Mouse (Mus musculus) left cerebral cortex, postnatal 4 days (tissue): ENCODE data around the gene Olfr1192-ps1. TPM values are rescaled to one million over a fixed set of nuclear protein-coding genes. Genes with fewer than 3 reads are reported as not detected.
"Not testable (repeated sequence)": the region's sequence is repeated elsewhere in the genome, so short reads cannot be mapped to it uniquely, and the experiment has no call there.

Source experiments
- DNase-seq: peaks from one replicate; pipeline ENCODE4 v3.0.0-alpha.2; 2022
- intact Hi-C: fragments of 180-260 bp; cut with DNase I; formaldehyde crosslinking; loops from one replicate; pipeline ENCODE4 v1.15.1; 2025
- total RNA-seq, 2 experiments: library from RNA; stranded (reverse); gene quantifications; 2 replicates each; pipeline ENCODE4 v1.2.3; 2021

The Olfr1192-ps1 gene
- not detected for total RNA-seq

DNA sequence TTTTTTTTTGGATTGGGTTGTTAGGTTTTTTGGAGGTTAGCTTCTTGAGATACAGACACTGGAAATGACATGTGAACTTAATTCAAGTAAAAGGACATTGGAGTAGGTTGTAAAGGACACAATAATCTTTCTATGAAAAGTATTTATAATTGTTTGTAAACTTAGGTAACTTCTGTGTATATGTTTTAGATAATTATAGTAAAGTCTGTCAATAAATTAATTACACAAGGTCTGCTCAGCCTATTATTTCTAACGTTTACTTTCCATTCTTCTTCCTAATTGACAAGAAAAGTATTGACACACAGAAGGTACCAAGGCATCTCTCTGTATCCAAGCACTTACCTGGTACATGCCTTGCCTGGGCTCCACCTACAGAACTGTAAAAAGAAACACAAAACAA lies at the start of gene Olfr1192-ps1:
Gene Olfr1192-ps1, plus strand, starts transcription at position 301 of the 400 bp plus-strand sequence.
- intact Hi-C loops, result no loop called here
- DNase-seq, result no peak

DNA sequence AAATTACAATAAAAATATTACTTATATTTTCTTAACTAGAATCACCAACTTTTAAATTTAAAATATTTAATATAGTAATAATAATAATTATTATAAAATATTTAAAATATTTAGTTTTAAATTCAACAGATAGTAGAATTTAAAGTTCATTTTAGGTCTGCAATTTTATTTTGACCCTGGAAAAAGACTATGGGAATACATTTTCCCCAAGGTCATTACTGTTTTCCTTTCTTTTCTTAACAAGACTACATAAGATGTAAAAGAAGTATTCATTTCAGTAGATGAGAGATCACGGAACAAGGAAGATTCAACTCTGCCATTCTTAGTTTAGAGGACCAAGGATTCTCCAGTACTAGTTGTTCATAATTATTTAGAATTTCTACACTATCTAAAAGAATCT lies 8.1 kb upstream of the Olfr1192-ps1 start, which contains the start of gene Olfr1191-ps1:
Gene Olfr1191-ps1, plus strand, starts transcription at position 301 of the 400 bp plus-strand sequence.
- intact Hi-C loops, DNase-seq: not testable (repeated sequence)

DNA sequence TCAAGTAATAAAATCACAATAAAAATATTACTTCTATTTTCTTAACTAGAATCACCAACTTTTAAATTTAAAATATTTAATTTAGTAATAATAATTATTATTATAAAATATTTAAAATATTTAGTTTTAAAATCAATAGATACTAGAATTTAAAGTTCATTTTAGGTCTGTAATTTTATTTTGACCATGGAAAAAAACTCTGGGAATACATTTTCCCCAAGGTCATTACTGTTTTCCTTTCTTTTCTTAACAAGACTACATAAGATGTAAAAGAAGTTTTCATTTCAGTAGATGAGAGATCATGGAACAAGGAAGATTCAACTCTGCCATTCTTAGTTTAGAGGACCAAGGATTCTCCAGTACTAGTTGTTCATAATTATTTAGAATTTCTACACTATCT lies 27.0 kb downstream of the Olfr1192-ps1 start, which contains the start of gene Olfr1193:
Gene Olfr1193, plus strand, starts transcription at position 301 of the 400 bp plus-strand sequence.
- DNase-seq, intact Hi-C loops: not testable (repeated sequence)

DNA sequence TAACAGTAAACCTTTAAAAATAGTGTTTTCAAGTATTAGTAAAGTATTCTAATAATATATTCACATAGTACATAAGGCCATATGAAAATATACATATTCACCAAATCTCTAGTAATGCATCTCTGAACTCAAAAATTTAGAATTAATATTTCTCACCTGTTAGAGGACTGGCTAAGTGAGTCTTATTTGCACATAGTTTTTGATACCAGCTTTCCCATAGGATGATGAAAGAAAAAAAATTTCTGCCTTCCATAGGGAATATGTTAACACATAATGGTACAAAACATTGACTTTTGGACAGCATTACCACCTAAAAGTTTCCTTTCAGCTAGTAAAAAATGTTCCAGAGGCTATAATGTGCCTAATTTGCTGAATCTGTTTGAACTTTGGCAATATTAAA lies 40.8 kb downstream of the Olfr1192-ps1 start, which contains the start of gene Olfr1195:
Gene Olfr1195, minus strand, starts transcription at position 101 of the 400 bp plus-strand sequence.
- intact Hi-C loops, result no loop called here
- no peak for DNase-seq

DNA sequence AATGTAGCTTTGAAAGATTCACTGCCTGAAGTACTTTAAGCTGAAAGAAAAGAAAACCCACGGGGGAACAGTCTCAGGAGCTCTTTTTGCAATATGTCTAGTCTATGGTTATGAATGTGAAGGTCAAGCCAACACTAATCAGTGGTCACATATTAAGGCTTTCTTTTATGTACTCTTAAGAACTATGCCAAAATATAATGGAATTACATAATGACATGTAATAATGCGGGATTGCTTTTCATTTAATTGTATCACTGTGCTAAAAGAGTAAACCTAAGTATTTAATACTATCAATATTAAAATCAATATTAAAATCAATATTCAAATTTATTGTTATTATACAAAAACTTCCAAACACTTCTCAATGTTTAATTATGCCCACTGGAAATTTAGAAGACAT lies 56.2 kb downstream of the Olfr1192-ps1 start, which contains the start of gene Olfr1196:
Gene Olfr1196, minus strand, starts transcription at position 101 of the 400 bp plus-strand sequence.
- DNase-seq, result no peak
- intact Hi-C loops, result no loop called here

Other genes with a start within 250 kb of the Olfr1192-ps1 start
- not detected for gene Olfr1179, start 242.1 kb upstream of the Olfr1192-ps1 start, total RNA-seq
- not detected for gene Olfr1180, start 229.4 kb upstream of the Olfr1192-ps1 start, total RNA-seq
- gene Olfr1181, start 222.3 kb upstream of the Olfr1192-ps1 start, total RNA-seq, result not detected
- not detected for gene Gm13757, start 199.4 kb upstream of the Olfr1192-ps1 start, total RNA-seq
- gene Olfr1183, start 193.6 kb upstream of the Olfr1192-ps1 start, total RNA-seq, result not detected
- gene Olfr1184, start 164.9 kb upstream of the Olfr1192-ps1 start, total RNA-seq, result not detected
- not detected for gene Olfr1185-ps1, start 155.2 kb upstream of the Olfr1192-ps1 start, total RNA-seq
- gene Olfr1186, start 130.0 kb upstream of the Olfr1192-ps1 start, total RNA-seq, result not detected
- not detected for gene Olfr1188, start 91.6 kb upstream of the Olfr1192-ps1 start, total RNA-seq
- gene Olfr1189, start 62.1 kb upstream of the Olfr1192-ps1 start, total RNA-seq, result not detected
- gene Olfr1191-ps1, start 8.0 kb upstream of the Olfr1192-ps1 start, total RNA-seq, result under 1 TPM in 1 of 2 experiments, not detected in 1; 0.10 TPM
- not detected for gene Olfr1193, start 27.1 kb downstream of the Olfr1192-ps1 start, total RNA-seq
- gene Olfr1195, start 40.7 kb downstream of the Olfr1192-ps1 start, total RNA-seq, result not detected
- gene Olfr1196, start 56.1 kb downstream of the Olfr1192-ps1 start, total RNA-seq, result not detected
- gene Olfr1197, start 83.9 kb downstream of the Olfr1192-ps1 start, total RNA-seq, result not detected
- not detected for gene Olfr1198, start 102.9 kb downstream of the Olfr1192-ps1 start, total RNA-seq
- not detected for gene Olfr1199, start 112.0 kb downstream of the Olfr1192-ps1 start, total RNA-seq
- not detected for gene Olfr1200, start 122.0 kb downstream of the Olfr1192-ps1 start, total RNA-seq
- not detected for gene Olfr1201, start 144.5 kb downstream of the Olfr1192-ps1 start, total RNA-seq
- gene Olfr1202, start 166.0 kb downstream of the Olfr1192-ps1 start, total RNA-seq, result not detected
- gene Olfr1205, start 181.2 kb downstream of the Olfr1192-ps1 start, total RNA-seq, result not detected
- not detected for gene Olfr1204, start 200.8 kb downstream of the Olfr1192-ps1 start, total RNA-seq
- not detected for gene Olfr1206, start 214.7 kb downstream of the Olfr1192-ps1 start, total RNA-seq